30 mouse cellular contexts compared by ENCODE assay signal in genomic region chr7:45988344-45988743, GRCm38 (mm10). TPM values are rescaled to one million over a fixed set of nuclear protein-coding genes. Genes with fewer than 3 reads are reported as not detected.
"Had no signal": no experiment of that assay in that cellular context is flagged by ENCODE, and none has a peak within 500 bp of the region (broad histone marks: within the 10 kb centered on the region; RNA-seq: fewer than 3 reads in every experiment).

No protein-coding gene starts in this region.

- H3K4me1 ChIP-seq: embryonic facial prominence, embryonic 10.5 days; embryonic facial prominence, embryonic 12.5 days; embryonic facial prominence, embryonic 13.5 days; embryonic facial prominence, embryonic 15.5 days; forebrain, embryonic 10.5 days; forebrain, embryonic 12.5 days; forebrain, embryonic 13.5 days; forebrain, embryonic 15.5 days had no signal

- ATAC-seq: forebrain, embryonic 13.5 days; forebrain, embryonic 14.5 days; forebrain, embryonic 15.5 days; forebrain, embryonic 16.5 days; forebrain, postnatal 0 days had no signal

- H3K4me3 ChIP-seq: embryonic facial prominence, embryonic 10.5 days; embryonic facial prominence, embryonic 12.5 days; embryonic facial prominence, embryonic 13.5 days; embryonic facial prominence, embryonic 15.5 days; erythroblast, embryonic 14.5 days; forebrain, embryonic 10.5 days; forebrain, embryonic 12.5 days; forebrain, embryonic 13.5 days; forebrain, embryonic 15.5 days; gastrocnemius, adult 2 months had no signal

- H3K9me3 ChIP-seq: embryonic facial prominence, embryonic 10.5 days; embryonic facial prominence, embryonic 12.5 days; embryonic facial prominence, embryonic 13.5 days; embryonic facial prominence, embryonic 15.5 days; forebrain, embryonic 10.5 days; forebrain, embryonic 13.5 days; forebrain, embryonic 15.5 days had no signal

- H3K27me3 ChIP-seq: embryonic facial prominence, embryonic 12.5 days; embryonic facial prominence, embryonic 13.5 days; embryonic facial prominence, embryonic 15.5 days; forebrain, embryonic 15.5 days had no signal

- H3K27ac ChIP-seq: embryonic facial prominence, embryonic 10.5 days; embryonic facial prominence, embryonic 12.5 days; embryonic facial prominence, embryonic 13.5 days; embryonic facial prominence, embryonic 15.5 days; forebrain, embryonic 10.5 days; forebrain, embryonic 12.5 days; forebrain, embryonic 13.5 days; forebrain, embryonic 15.5 days; gastrocnemius, adult 2 months had no signal

- H3K4me2 ChIP-seq: embryonic facial prominence, embryonic 12.5 days; embryonic facial prominence, embryonic 13.5 days; embryonic facial prominence, embryonic 15.5 days; forebrain, embryonic 12.5 days; forebrain, embryonic 13.5 days; forebrain, embryonic 15.5 days had no signal

- H3K36me3 ChIP-seq: embryonic facial prominence, embryonic 10.5 days; embryonic facial prominence, embryonic 12.5 days; embryonic facial prominence, embryonic 13.5 days; embryonic facial prominence, embryonic 15.5 days; forebrain, embryonic 10.5 days; forebrain, embryonic 12.5 days; forebrain, embryonic 15.5 days had no signal

- DNase-seq: cerebellum, adult 18-20 months; cerebellum, adult 2 months; cerebellum, adult 8-10 months; cerebellum, adult 9-10 months; cerebellum, adult 9-11 months; cerebellum, postnatal 10 days; cerebellum, postnatal 14 days; cerebellum, postnatal 25 days; cerebellum, postnatal 36 days; embryo, embryonic 11 days; forebrain, postnatal 0 days; gastrocnemius, adult 2 months; gastrocnemius, postnatal 10 days; gastrocnemius, postnatal 14 days; gastrocnemius, postnatal 25 days; gastrocnemius, postnatal 36 days; heart, adult 11 months had no signal

- H3K9ac ChIP-seq: embryonic facial prominence, embryonic 12.5 days; embryonic facial prominence, embryonic 13.5 days; embryonic facial prominence, embryonic 15.5 days; forebrain, embryonic 12.5 days; forebrain, embryonic 13.5 days; forebrain, embryonic 15.5 days; forebrain, postnatal 0 days had no signal

RNA-seq across cellular contexts. Expression of gene Abcc6, which starts 41.8 kb away (rescaled TPM):
- total RNA-seq: common myeloid progenitor, adult 5-6 weeks; gastrocnemius, postnatal 25 days; gastrocnemius, postnatal 36 days; granulocyte monocyte progenitor cell, adult 5-6 weeks had no signal
- polyA plus RNA-seq: embryonic facial prominence, embryonic 10.5 days had no signal
